Comparison of ENCODE assay signal across 13 mouse cellular contexts in genomic region chr5:101995451-101995995, GRCm38 (mm10).
DNase-seq lines count a peak whose midpoint lies in the region; ATAC-seq and TF ChIP-seq lines count a peak whose summit lies in the region.
"Had no signal": no experiment of that assay in that cellular context is flagged by ENCODE, and none has a peak within 500 bp of the region (broad histone marks: within the 10 kb centered on the region; RNA-seq: fewer than 3 reads in every experiment).

No protein-coding gene starts in this region.

- in situ Hi-C loops in ES-E14 (cut with MboI; ENCODE audit: low sequenced_read_pairs in 2 of 2, unreplicated experiment in 2 of 2): no loop called here

- no peak overlapping the region for H3K4me3 ChIP-seq in kidney, adult 2 months (ENCODE audit: insufficient read depth, low read depth, low read length)
- H3K4me3 ChIP-seq in kidney, embryonic 16.5 days (ENCODE audit: low read length): no peak overlapping the region
- H3K4me3 ChIP-seq in ES-E14 (ENCODE audit: insufficient read depth in 1 of 2, low read depth in 1 of 2, low read length in 2 of 2, poor library complexity in 1 of 2, severe bottlenecking in 1 of 2): no peak overlapping the region
- H3K4me3 ChIP-seq in liver, postnatal 0 days (ENCODE audit: low read depth, low read length): no peak overlapping the region
- H3K4me3 ChIP-seq in midbrain, embryonic 15.5 days: no peak overlapping the region
- no peak overlapping the region for H3K4me3 ChIP-seq in forebrain, embryonic 11.5 days (ENCODE audit: low read depth, low read length)
- H3K4me3 ChIP-seq: forebrain, embryonic 12.5 days; limb, embryonic 12.5 days had no signal

- TF ChIP-seq POLR2A in kidney, adult 2 months (IDR thresholded peaks at IDR 0.05; ENCODE audit: low read depth, low read length): no peak
- no peak for TF ChIP-seq POLR2A in brain, embryonic 14.5 days (IDR thresholded peaks at IDR 0.05; ENCODE audit: borderline replicate concordance, extremely low read depth, insufficient read depth, insufficient read length, poor library complexity, severe bottlenecking)

- H3K4me1 ChIP-seq in kidney, adult 2 months (ENCODE audit: control insufficient read depth, insufficient read depth, low read length): peaks cover 17% of the 10 kb centered on the region
- H3K4me1 ChIP-seq in kidney, embryonic 16.5 days (ENCODE audit: insufficient read depth, low read length): peaks cover 30% of the 10 kb centered on the region
- H3K4me1 ChIP-seq in ES-E14 (ENCODE audit: control insufficient read depth in 2 of 2, insufficient read depth in 2 of 2, low read length in 2 of 2, poor library complexity in 1 of 2): peaks cover 0 to 9% of the 10 kb centered on the region in 2 experiments; a peak in 1 of 4 replicates
- H3K4me1 ChIP-seq in liver, postnatal 0 days (ENCODE audit: insufficient read depth): peaks cover 3% of the 10 kb centered on the region
- 0 out of 2 replicates have a peak, but pooled peaks cover 6% of the 10 kb centered on the region for H3K4me1 ChIP-seq in midbrain, embryonic 15.5 days
- no peaks in the 10 kb centered on the region for H3K4me1 ChIP-seq in forebrain, embryonic 11.5 days (replicated peaks; ENCODE audit: control insufficient read depth, insufficient read depth, low read length)

- H3K4me2 ChIP-seq in kidney, embryonic 16.5 days (replicated peaks; ENCODE audit: low read depth, low read length): no peak overlapping the region
- no peak overlapping the region for H3K4me2 ChIP-seq in liver, postnatal 0 days (ENCODE audit: low read depth, low read length)
- no peak overlapping the region for H3K4me2 ChIP-seq in midbrain, embryonic 15.5 days
- H3K4me2 ChIP-seq in forebrain, embryonic 11.5 days (ENCODE audit: low read depth, low read length, severe bottlenecking): no peak overlapping the region
- H3K4me2 ChIP-seq: forebrain, embryonic 12.5 days; limb, embryonic 12.5 days had no signal

- no peak overlapping the region for H3K9ac ChIP-seq in kidney, embryonic 16.5 days (replicated peaks; ENCODE audit: low read length)
- no peak overlapping the region for H3K9ac ChIP-seq in ES-E14 (ENCODE audit: insufficient read depth, low read depth, low read length, poor library complexity, severe bottlenecking)
- H3K9ac ChIP-seq in liver, postnatal 0 days (replicated peaks): no peak overlapping the region
- H3K9ac ChIP-seq in midbrain, embryonic 15.5 days: no peak overlapping the region
- H3K9ac ChIP-seq in forebrain, embryonic 11.5 days (ENCODE audit: low read length): no peak overlapping the region
- H3K9ac ChIP-seq: forebrain, embryonic 12.5 days; limb, embryonic 12.5 days had no signal

- no peaks in the 10 kb centered on the region for H3K9me3 ChIP-seq in kidney, embryonic 16.5 days (ENCODE audit: low read length)
- H3K9me3 ChIP-seq in ES-E14 (ENCODE audit: control insufficient read depth, insufficient read depth, low read depth, low read length): no peaks in the 10 kb centered on the region
- H3K9me3 ChIP-seq in liver, postnatal 0 days (ENCODE audit: low read length): no peaks in the 10 kb centered on the region
- no peaks in the 10 kb centered on the region for H3K9me3 ChIP-seq in midbrain, embryonic 15.5 days
- H3K9me3 ChIP-seq in forebrain, embryonic 11.5 days (ENCODE audit: control insufficient read depth, low read length): no peaks in the 10 kb centered on the region
- H3K9me3 ChIP-seq: forebrain, embryonic 12.5 days; limb, embryonic 12.5 days had no signal

- no peak for DNase-seq in kidney, adult 2 months
- peak; percentile 50 for DNase-seq in ES-E14 (ENCODE audit: low read depth, low spot score)
- DNase-seq in brain, embryonic 14.5 days (ENCODE audit: low read depth): no peak
- DNase-seq in liver, postnatal 0 days: no peak
- DNase-seq in forebrain, embryonic 11.5 days (ENCODE audit: low spot score): no peak
- DNase-seq in right cerebral cortex, postnatal 36 days (ENCODE audit: low spot score in 2 of 2): no peak
- DNase-seq: cerebellum, postnatal 36 days; thymus, postnatal 25 days had no signal

- no peaks in the 10 kb centered on the region for H3K27me3 ChIP-seq in kidney, adult 2 months (replicated peaks; ENCODE audit: control insufficient read depth, insufficient read depth, low read length)
- H3K27me3 ChIP-seq in kidney, embryonic 16.5 days (ENCODE audit: insufficient read depth, low read length): no peaks in the 10 kb centered on the region
- no peaks in the 10 kb centered on the region for H3K27me3 ChIP-seq in liver, postnatal 0 days (ENCODE audit: insufficient read depth, low read length)
- no peaks in the 10 kb centered on the region for H3K27me3 ChIP-seq in midbrain, embryonic 15.5 days (replicated peaks)
- no peaks in the 10 kb centered on the region for H3K27me3 ChIP-seq in forebrain, embryonic 11.5 days (ENCODE audit: control insufficient read depth, insufficient read depth, low read length)
- H3K27me3 ChIP-seq: forebrain, embryonic 12.5 days; limb, embryonic 12.5 days had no signal

- H3K36me3 ChIP-seq in kidney, adult 2 months (ENCODE audit: control insufficient read depth, insufficient read depth, low read length): no peaks in the 10 kb centered on the region
- H3K36me3 ChIP-seq in kidney, embryonic 16.5 days (ENCODE audit: insufficient read depth, low read length): peaks cover 4% of the 10 kb centered on the region; the same call in 1 of the 2 replicates
- H3K36me3 ChIP-seq in ES-E14 (ENCODE audit: control insufficient read depth, insufficient read depth, low read length, poor library complexity, severe bottlenecking): no peaks in the 10 kb centered on the region
- H3K36me3 ChIP-seq in liver, postnatal 0 days (replicated peaks; ENCODE audit: insufficient read depth, low read length): no peaks in the 10 kb centered on the region
- no peaks in the 10 kb centered on the region for H3K36me3 ChIP-seq in midbrain, embryonic 15.5 days (replicated peaks)
- H3K36me3 ChIP-seq in forebrain, embryonic 11.5 days (ENCODE audit: control insufficient read depth, insufficient read depth, low read length): no peaks in the 10 kb centered on the region

- TF ChIP-seq EP300 in liver, postnatal 0 days (IDR thresholded peaks at IDR 0.05; ENCODE audit: low read depth): no peak

- no peak overlapping the region for H3K27ac ChIP-seq in kidney, adult 2 months (ENCODE audit: insufficient read depth, low read depth, low read length)
- H3K27ac ChIP-seq in kidney, embryonic 16.5 days (ENCODE audit: low read length): no peak overlapping the region
- no peak overlapping the region for H3K27ac ChIP-seq in ES-E14 (ENCODE audit: insufficient read depth, low read depth, low read length, poor library complexity, severe bottlenecking)
- H3K27ac ChIP-seq in liver, postnatal 0 days (ENCODE audit: low read depth): no peak overlapping the region
- H3K27ac ChIP-seq in midbrain, embryonic 15.5 days: no peak overlapping the region
- H3K27ac ChIP-seq in forebrain, embryonic 11.5 days (ENCODE audit: low read depth, low read length): no peak overlapping the region
- H3K27ac ChIP-seq: forebrain, embryonic 12.5 days had no signal

- TF ChIP-seq CTCF in kidney, adult 2 months (conservative IDR thresholded peaks at IDR 0.05; ENCODE audit: insufficient read depth, insufficient read length, low read depth, low read length): peak; percentile 55
- TF ChIP-seq CTCF in brain, embryonic 14.5 days (IDR thresholded peaks at IDR 0.05; ENCODE audit: borderline replicate concordance, extremely low read depth, insufficient read depth, insufficient read length): peak; percentile 54; the same call in 1 of the 2 replicates
- peak; percentile 75 for TF ChIP-seq CTCF in liver, postnatal 0 days (IDR thresholded peaks at IDR 0.05; ENCODE audit: low read depth)

- ATAC-seq in kidney, embryonic 16.5 days (ENCODE audit: low FRiP score, low TSS enrichment): no peak
- ATAC-seq in liver, postnatal 0 days: 0 out of 2 replicates have a peak, but pooled peaks have one; percentile 25
- no peak for ATAC-seq in midbrain, embryonic 15.5 days (replicated peaks)
- ATAC-seq in forebrain, embryonic 11.5 days (replicated peaks; ENCODE audit: low FRiP score): no peak
- ATAC-seq: midbrain, embryonic 16.5 days had no signal

- 68% methylated on average over 3 of the region's 3 CpGs for WGBS in kidney, adult 2 months
- WGBS in kidney, embryonic 16.5 days: 83% methylated on average over 3 of the region's 3 CpGs
- 74% methylated on average over 3 of the region's 3 CpGs for WGBS in liver, postnatal 0 days (ENCODE audit: insufficient replicate concordance)
- WGBS in midbrain, embryonic 15.5 days: 84% methylated on average over 3 of the region's 3 CpGs
- WGBS in forebrain, embryonic 11.5 days: 82% methylated on average over 3 of the region's 3 CpGs

TF ChIP-seq in ES-E14, 5 proteins besides CTCF, POLR2A, EP300 and RAD21:
- TF ChIP-seq CHD2 (IDR thresholded peaks at IDR 0.05; ENCODE audit: low read depth, low read length) (no peak), ZC3H11A (IDR thresholded peaks at IDR 0.05; ENCODE audit: borderline replicate concordance, low read depth, low read length) (0 out of 2 replicates have a peak, but pooled peaks have one; percentile 39)
